Mouse (Mus musculus) MEL (cell line): ENCODE data around the gene Tfrc.
"Not testable (repeated sequence)": the region's sequence is repeated elsewhere in the genome, so short reads cannot be mapped to it uniquely, and the experiment has no call there.

Experiments used
- CHD2 ChIP-seq: IDR thresholded peaks from 2 replicates; pipeline ENCODE4 v1.6.1; 2011; ENCODE audit warnings: low read length, improper control_type of control experiment
- CTCF ChIP-seq, 3 experiments: IDR thresholded peaks in 2 of 3; conservative IDR thresholded peaks in 1 of 3; 2 replicates each; pipeline ENCODE4 v1.5.1; 2011 to 2012; ENCODE audit warnings: low read length in 3 of 3, low read depth in 2 of 3, mild to moderate bottlenecking in 2 of 3, improper control_type of control experiment in 1 of 3, inconsistent platforms in 1 of 3, mixed read lengths in 1 of 3, moderate library complexity in 1 of 3; ENCODE audit not compliant: control insufficient read depth in 1 of 3, insufficient read depth in 1 of 3, poor library complexity in 1 of 3, severe bottlenecking in 1 of 3
- GABPA ChIP-seq: IDR thresholded peaks from 2 replicates; pipeline ENCODE4 v1.6.1; 2012; ENCODE audit warnings: low read depth, mild to moderate bottlenecking, inconsistent platforms, low read length, improper control_type of control experiment, moderate library complexity
- KAT2A ChIP-seq: conservative IDR thresholded peaks from 2 replicates; pipeline ENCODE4 v1.6.1; 2012; ENCODE audit warnings: low read depth, low read length, improper control_type of control experiment, inconsistent platforms
- MAX ChIP-seq: IDR thresholded peaks from 2 replicates; pipeline ENCODE4 v1.6.1; 2011; ENCODE audit warnings: low read length, improper control_type of control experiment
- MEF2A ChIP-seq: IDR thresholded peaks from 2 replicates; pipeline ENCODE4 v1.6.1; 2014; ENCODE audit warnings: low read depth, mild to moderate bottlenecking, inconsistent platforms, low read length, improper control_type of control experiment; ENCODE audit not compliant: poor library complexity, insufficient replicate concordance, severe bottlenecking; ENCODE audit errors: extremely low read depth
- NRF1 ChIP-seq: IDR thresholded peaks from 2 replicates; pipeline ENCODE4 v1.6.1; 2014; ENCODE audit warnings: low read depth, mild to moderate bottlenecking, inconsistent platforms, low read length, improper control_type of control experiment, moderate library complexity; ENCODE audit not compliant: poor library complexity, insufficient read depth, severe bottlenecking
- ZNF384 ChIP-seq: IDR thresholded peaks from 2 replicates; pipeline ENCODE4 v1.6.1; 2012; ENCODE audit warnings: low read depth, mild to moderate bottlenecking, inconsistent platforms, low read length, improper control_type of control experiment

DNA sequence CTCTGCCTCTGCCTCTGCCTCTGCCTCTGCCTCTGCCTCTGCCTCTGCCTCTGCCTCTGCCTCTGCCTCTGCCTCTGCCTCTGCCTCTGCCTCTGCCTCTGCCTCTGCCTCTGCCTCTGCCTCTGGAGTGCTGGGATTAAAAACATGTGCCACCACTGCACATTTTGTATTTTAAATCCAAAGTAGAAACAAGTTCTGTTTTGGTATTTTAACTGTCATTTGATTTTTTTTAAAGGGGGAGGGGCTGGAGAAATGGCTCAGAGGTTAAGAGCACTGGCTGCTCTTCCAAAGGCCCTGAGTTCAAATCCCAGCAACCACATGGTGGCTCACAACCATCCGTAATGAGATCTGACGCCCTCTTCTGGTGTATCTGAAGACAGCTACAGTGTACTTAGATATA, 32.0 kb downstream of the Tfrc start:
- not testable (repeated sequence) for TF ChIP-seq MEF2A; ZNF384; NRF1; GABPA; CTCF (IDR thresholded peaks at IDR 0.05 in 2 of 3, conservative IDR thresholded peaks at IDR 0.05 in 1 of 3; ENCODE audit: control insufficient read depth in 1 of 3, insufficient read depth in 1 of 3, low read depth in 2 of 3, low read length in 3 of 3, poor library complexity in 1 of 3, severe bottlenecking in 1 of 3); KAT2A; CHD2; MAX
